Mouse (Mus musculus) midbrain, embryonic 15.5 days (tissue): ENCODE measurements around the gene Gm8138. TPM values are rescaled to one million over a fixed set of nuclear protein-coding genes. Genes with fewer than 3 reads are reported as not detected.
"Not testable (repeated sequence)": the region's sequence is repeated elsewhere in the genome, so short reads cannot be mapped to it uniquely, and the experiment has no call there.

Experiments
- ATAC-seq: fragments of 200-750 bp; cut with Nextera tagmentation; replicated peaks from 2 replicates; pipeline ENCODE4 v1.8.0; 2017; ENCODE audit warnings: moderate TSS enrichment
- H3K27ac ChIP-seq: fragments of 300-500 bp; sonication (generic); 2 replicates; pipeline ENCODE4 v1.5.1; 2015; ENCODE audit warnings: mild to moderate bottlenecking, inconsistent platforms
- H3K27me3 ChIP-seq: fragments of 300-500 bp; sonication (generic); replicated peaks from 2 replicates; pipeline ENCODE4 v1.6.1; 2015; ENCODE audit warnings: inconsistent platforms
- H3K36me3 ChIP-seq: fragments of 300-500 bp; sonication (generic); replicated peaks from 2 replicates; pipeline ENCODE4 v1.6.1; 2015; ENCODE audit warnings: inconsistent platforms
- H3K4me1 ChIP-seq: fragments of 300-500 bp; sonication (generic); 2 replicates; pipeline ENCODE4 v1.6.1; 2015; ENCODE audit warnings: inconsistent platforms
- H3K4me2 ChIP-seq: fragments of 300-500 bp; sonication (generic); 2 replicates; pipeline ENCODE4 v1.6.1; 2015; ENCODE audit warnings: inconsistent platforms, mild to moderate bottlenecking, moderate library complexity
- H3K4me3 ChIP-seq: fragments of 300-500 bp; sonication (generic); 2 replicates; pipeline ENCODE4 v1.5.1; 2015; ENCODE audit warnings: mild to moderate bottlenecking, inconsistent platforms
- H3K9ac ChIP-seq: fragments of 300-500 bp; sonication (generic); 2 replicates; pipeline ENCODE4 v1.6.1; 2015; ENCODE audit warnings: mild to moderate bottlenecking, inconsistent platforms
- H3K9me3 ChIP-seq: fragments of 300-500 bp; sonication (generic); 2 replicates; pipeline ENCODE4 v1.6.1; 2016; ENCODE audit warnings: inconsistent platforms
- WGBS: fragments of 180-500 bp; shearing (Covaris S2); methylation state at CpG from one replicate; pipeline ENCODE4 v1.1.7; 2015; ENCODE audit warnings: mixed read lengths; 5-methylcytosine and 5-hydroxymethylcytosine counted together
- polyA plus RNA-seq: library from polyadenylated mRNA; unstranded; fragments of >200 nt; fragmentation: Nextera tagmentation; extraction: Ambion mirVana; gene quantifications from 2 replicates; pipeline ENCODE4 v1.2.1, GENCODE M21; 2015

Gene Gm8138
- not detected in 2 replicates for polyA plus RNA-seq

GRCm38 (mm10) chr14:43416250-43416649 is at the start of gene Gm8138:
Gm8138 (minus strand) TSS chr14:43416350.
- H3K27ac ChIP-seq, ATAC-seq, H3K9me3 ChIP-seq, H3K36me3 ChIP-seq, H3K4me1 ChIP-seq, H3K27me3 ChIP-seq, H3K4me3 ChIP-seq, H3K9ac ChIP-seq, H3K4me2 ChIP-seq: not testable (repeated sequence)
- WGBS = no CpG with 5 or more reads among the region's 3 CpGs

- H3K9ac ChIP-seq, H3K27ac ChIP-seq, H3K36me3 ChIP-seq, H3K4me1 ChIP-seq, H3K9me3 ChIP-seq, H3K4me2 ChIP-seq, ATAC-seq, H3K27me3 ChIP-seq, H3K4me3 ChIP-seq: not testable (repeated sequence)
- WGBS = 87% methylated on average over 11 of the region's 11 CpGs
Measured at GRCm38 (mm10) chr14:43361713-43362112, 54.4 kb downstream of the Gm8138 start.

Other genes starting within 250 kb of the Gm8138 start
- gene Gm7233, start 236.5 kb downstream of the Gm8138 start, polyA plus RNA-seq = not detected in 2 replicates
- gene Gm8122, start 181.0 kb downstream of the Gm8138 start, polyA plus RNA-seq = not detected in 2 replicates
- not detected in 2 replicates for gene Gm8126, start 157.7 kb downstream of the Gm8138 start, polyA plus RNA-seq
- gene Gm9732, start 141.3 kb downstream of the Gm8138 start, polyA plus RNA-seq = not detected in 2 replicates
- gene Gm8127, start 122.5 kb downstream of the Gm8138 start, polyA plus RNA-seq = not detected in 2 replicates
- not detected in 2 replicates for gene 1700001F09Rik, start 68.5 kb downstream of the Gm8138 start, polyA plus RNA-seq
- not detected in 2 replicates for gene Gm5799, start 127.2 kb upstream of the Gm8138 start, polyA plus RNA-seq
- not detected in 2 replicates for gene Gm17654, start 162.8 kb upstream of the Gm8138 start, polyA plus RNA-seq
- not detected in 2 replicates for gene Gm10375, start 191.7 kb upstream of the Gm8138 start, polyA plus RNA-seq